In the genomic region with DNA sequence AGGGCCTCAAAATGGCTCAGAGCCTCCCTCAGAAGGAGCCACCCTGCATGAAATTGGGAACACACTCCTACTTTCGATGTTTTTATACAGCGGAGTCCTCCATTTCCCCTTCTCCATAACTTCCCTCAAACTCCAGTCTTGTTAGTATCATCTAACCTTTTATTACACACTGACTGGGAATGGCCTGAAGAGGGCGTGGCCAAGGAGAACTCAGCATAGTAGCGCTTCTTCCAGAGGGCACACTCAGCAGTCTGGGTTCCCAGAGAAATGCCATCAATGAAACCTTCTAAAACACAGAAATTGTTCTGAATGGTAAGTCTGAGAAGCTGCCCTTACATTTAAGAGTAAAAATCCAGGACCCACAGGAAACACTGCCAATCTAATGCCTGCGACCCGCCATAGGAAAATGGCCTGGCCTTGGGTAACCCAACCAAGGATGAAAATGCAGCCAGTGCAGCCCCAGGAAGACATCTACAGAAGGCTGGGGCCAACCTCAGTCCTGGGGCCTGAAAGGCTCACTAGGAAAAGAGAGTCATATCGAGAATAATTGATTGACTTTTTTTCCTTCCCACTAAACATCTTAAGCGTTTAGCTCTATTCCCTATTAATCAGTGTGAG, we compare ENCODE assay signal across 27 mouse cellular contexts.
DNase-seq lines count a peak whose midpoint lies in the region; ATAC-seq lines count a peak whose summit lies in the region.
"Had no signal": no experiment of that assay in that cellular context is flagged by ENCODE, and none has a peak within 500 bp of the region (broad histone marks: within the 10 kb centered on the region; RNA-seq: fewer than 3 reads in every experiment).

No protein-coding gene starts in this region.

- H3K27ac ChIP-seq in kidney, embryonic 14.5 days (ENCODE audit: low read depth, low read length), result peak overlapping the region; percentile 30; the same call in 1 of the 2 replicates
- H3K27ac ChIP-seq in intestine, embryonic 15.5 days, result peak overlapping the region; percentile 56; the same call in 1 of the 2 replicates
- peak overlapping the region; percentile 62 for H3K27ac ChIP-seq in stomach, embryonic 15.5 days
- no peak overlapping the region for H3K27ac ChIP-seq in hindbrain, embryonic 12.5 days
- H3K27ac ChIP-seq: embryonic facial prominence, embryonic 15.5 days; forebrain, embryonic 15.5 days; hindbrain, embryonic 13.5 days; limb, embryonic 13.5 days; lung, embryonic 15.5 days had no signal

- H3K4me3 ChIP-seq in kidney, embryonic 14.5 days (ENCODE audit: low read length), result no peak overlapping the region
- H3K4me3 ChIP-seq in intestine, embryonic 15.5 days (replicated peaks), result no peak overlapping the region
- H3K4me3 ChIP-seq in stomach, embryonic 15.5 days (replicated peaks), result no peak overlapping the region
- no peak overlapping the region for H3K4me3 ChIP-seq in hindbrain, embryonic 12.5 days
- H3K4me3 ChIP-seq: embryonic facial prominence, embryonic 15.5 days; forebrain, embryonic 15.5 days; hindbrain, embryonic 13.5 days; limb, embryonic 13.5 days; lung, embryonic 15.5 days had no signal

- H3K9ac ChIP-seq in kidney, embryonic 14.5 days (ENCODE audit: low read depth, low read length), result no peak overlapping the region
- H3K9ac ChIP-seq in intestine, embryonic 15.5 days, result no peak overlapping the region
- H3K9ac ChIP-seq in stomach, embryonic 15.5 days, result no peak overlapping the region
- no peak overlapping the region for H3K9ac ChIP-seq in hindbrain, embryonic 12.5 days
- H3K9ac ChIP-seq: embryonic facial prominence, embryonic 15.5 days; forebrain, embryonic 15.5 days; hindbrain, embryonic 13.5 days; limb, embryonic 13.5 days; lung, embryonic 15.5 days had no signal

- 81% methylated on average over 8 of the region's 8 CpGs for WGBS in kidney, embryonic 14.5 days
- WGBS in intestine, embryonic 15.5 days, result 66% methylated on average over 8 of the region's 8 CpGs
- WGBS in stomach, embryonic 15.5 days, result 73% methylated on average over 8 of the region's 8 CpGs
- 86% methylated on average over 8 of the region's 8 CpGs for WGBS in hindbrain, embryonic 12.5 days

- no peak for ATAC-seq in kidney, embryonic 14.5 days (ENCODE audit: low FRiP score, low TSS enrichment)
- ATAC-seq in intestine, embryonic 15.5 days, result peak; percentile 48
- ATAC-seq in stomach, embryonic 15.5 days (ENCODE audit: insufficient read depth, low FRiP score, low read depth), result no peak
- ATAC-seq in hindbrain, embryonic 12.5 days (ENCODE audit: low FRiP score), result no peak
- ATAC-seq: activated CD4-positive, CD25-positive, alpha-beta regulatory T cell, adult 4 months; forebrain, embryonic 15.5 days; midbrain, embryonic 16.5 days had no signal

- H3K4me1 ChIP-seq in kidney, embryonic 14.5 days (ENCODE audit: control insufficient read depth, insufficient read depth, low read length), result peaks cover 17% of the 10 kb centered on the region; the same call in 1 of the 2 replicates
- peaks cover 24% of the 10 kb centered on the region for H3K4me1 ChIP-seq in intestine, embryonic 15.5 days (replicated peaks)
- H3K4me1 ChIP-seq in stomach, embryonic 15.5 days, result peaks cover 17% of the 10 kb centered on the region
- 0 out of 2 replicates have a peak, but pooled peaks cover 5% of the 10 kb centered on the region for H3K4me1 ChIP-seq in hindbrain, embryonic 12.5 days
- H3K4me1 ChIP-seq: forebrain, embryonic 15.5 days had no signal

- H3K4me2 ChIP-seq in kidney, embryonic 14.5 days (replicated peaks; ENCODE audit: low read depth, low read length), result no peak overlapping the region
- H3K4me2 ChIP-seq in intestine, embryonic 15.5 days (replicated peaks), result no peak overlapping the region
- H3K4me2 ChIP-seq in stomach, embryonic 15.5 days, result no peak overlapping the region
- no peak overlapping the region for H3K4me2 ChIP-seq in hindbrain, embryonic 12.5 days (replicated peaks)
- H3K4me2 ChIP-seq: embryonic facial prominence, embryonic 15.5 days; forebrain, embryonic 15.5 days; heart, embryonic 11.5 days; hindbrain, embryonic 13.5 days; limb, embryonic 13.5 days; liver, embryonic 11.5 days; lung, embryonic 15.5 days; midbrain, embryonic 11.5 days had no signal

- no peaks in the 10 kb centered on the region for H3K27me3 ChIP-seq in kidney, embryonic 14.5 days (ENCODE audit: control insufficient read depth, insufficient read depth, low read length)
- no peaks in the 10 kb centered on the region for H3K27me3 ChIP-seq in intestine, embryonic 15.5 days (replicated peaks)
- H3K27me3 ChIP-seq in stomach, embryonic 15.5 days (replicated peaks), result no peaks in the 10 kb centered on the region
- H3K27me3 ChIP-seq in hindbrain, embryonic 12.5 days, result no peaks in the 10 kb centered on the region
- H3K27me3 ChIP-seq: embryonic facial prominence, embryonic 15.5 days; forebrain, embryonic 15.5 days; hindbrain, embryonic 13.5 days; limb, embryonic 13.5 days; lung, embryonic 15.5 days had no signal

- no peak for DNase-seq in kidney, adult 11 months
- peak; percentile 15 for DNase-seq in R1 (ENCODE audit: low read depth, low spot score)
- DNase-seq in frontal cortex, postnatal 25 days (ENCODE audit: low spot score in 2 of 2), result no peak
- DNase-seq: adrenal gland, adult 2 months; B cell, adult 2 months; cerebellum, adult 2 months; cerebellum, postnatal 14 days; gastrocnemius, postnatal 10 days; heart, postnatal 36 days; right cerebral cortex, adult 18-20 months; spleen, adult 18-20 months; thymus, adult 2 months; thymus, postnatal 36 days had no signal

- H3K36me3 ChIP-seq in kidney, embryonic 14.5 days (ENCODE audit: control insufficient read depth, insufficient read depth, low read length), result no peaks in the 10 kb centered on the region
- H3K36me3 ChIP-seq in intestine, embryonic 15.5 days, result no peaks in the 10 kb centered on the region
- no peaks in the 10 kb centered on the region for H3K36me3 ChIP-seq in stomach, embryonic 15.5 days
- H3K36me3 ChIP-seq in hindbrain, embryonic 12.5 days, result no peaks in the 10 kb centered on the region
- H3K36me3 ChIP-seq: embryonic facial prominence, embryonic 15.5 days; forebrain, embryonic 15.5 days; hindbrain, embryonic 13.5 days; limb, embryonic 13.5 days; lung, embryonic 15.5 days had no signal

- H3K9me3 ChIP-seq in kidney, embryonic 14.5 days (ENCODE audit: control insufficient read depth, low read length), result no peaks in the 10 kb centered on the region
- H3K9me3 ChIP-seq in intestine, embryonic 15.5 days, result no peaks in the 10 kb centered on the region
- H3K9me3 ChIP-seq in stomach, embryonic 15.5 days, result no peaks in the 10 kb centered on the region
- H3K9me3 ChIP-seq in hindbrain, embryonic 12.5 days (replicated peaks), result no peaks in the 10 kb centered on the region
- H3K9me3 ChIP-seq: embryonic facial prominence, embryonic 15.5 days; forebrain, embryonic 15.5 days; hindbrain, embryonic 13.5 days; limb, embryonic 13.5 days; lung, embryonic 15.5 days had no signal
